Mouse (Mus musculus): ENCODE results near the gene Hipk1. TPM values are rescaled to one million over a fixed set of nuclear protein-coding genes. Genes with fewer than 3 reads are reported as not detected.

Hipk1 gene
- polyA plus RNA-seq, 1 experiment from 2014 or later, result 15.5 TPM

- ATAC-seq (no peak), DNase-seq (ENCODE audit: low spot score) (no peak)
- Histone ChIP-seq H3K9me3 (replicated peaks; ENCODE audit: control insufficient read depth, low read length) (no peaks in the 10 kb centered on the region), H3K9ac (ENCODE audit: low read length) (no peak overlapping the region), H3K27me3 (replicated peaks; ENCODE audit: control insufficient read depth, insufficient read depth, low read length) (no peaks in the 10 kb centered on the region), H3K4me3 (ENCODE audit: low read depth, low read length) (no peak overlapping the region), H3K4me2 (ENCODE audit: low read length) (no peak overlapping the region), H3K36me3 (ENCODE audit: control insufficient read depth, insufficient read depth, low read length) (0 out of 2 replicates have a peak, but pooled peaks cover 4% of the 10 kb centered on the region), H3K27ac (ENCODE audit: low read depth, low read length) (no peak overlapping the region), H3K4me1 (ENCODE audit: control insufficient read depth, insufficient read depth, low read length) (no peaks in the 10 kb centered on the region)
- WGBS, result 95% methylated on average over 4 of the region's 4 CpGs
These were observed 8.3 kb downstream of the Hipk1 start for GRCm38 (mm10) chr3:103782844-103783609.

GRCm38 (mm10) chr3:103780777-103781176, 10.6 kb downstream of the Hipk1 start:
- Histone ChIP-seq H3K4me3 (ENCODE audit: low read depth, low read length) (no peak overlapping the region), H3K27ac (ENCODE audit: low read depth, low read length) (no peak overlapping the region), H3K9ac (ENCODE audit: low read length) (no peak overlapping the region), H3K4me1 (ENCODE audit: control insufficient read depth, insufficient read depth, low read length) (no peaks in the 10 kb centered on the region), H3K9me3 (replicated peaks; ENCODE audit: control insufficient read depth, low read length) (no peaks in the 10 kb centered on the region), H3K36me3 (ENCODE audit: control insufficient read depth, insufficient read depth, low read length) (peaks cover 15% of the 10 kb centered on the region), H3K4me2 (ENCODE audit: low read length) (no peak overlapping the region), H3K27me3 (replicated peaks; ENCODE audit: control insufficient read depth, insufficient read depth, low read length) (no peaks in the 10 kb centered on the region)
- no peak for DNase-seq (ENCODE audit: low spot score)
- ATAC-seq, result no peak
- WGBS, result 83% methylated on average over 5 of the region's 5 CpGs

- H3K9ac ChIP-seq (ENCODE audit: low read length), result no peak overlapping the region
- no peaks in the 10 kb centered on the region for H3K27me3 ChIP-seq (replicated peaks; ENCODE audit: control insufficient read depth, insufficient read depth, low read length)
- no peak overlapping the region for H3K4me3 ChIP-seq (ENCODE audit: low read depth, low read length)
- no peaks in the 10 kb centered on the region for H3K9me3 ChIP-seq (replicated peaks; ENCODE audit: control insufficient read depth, low read length)
- H3K27ac ChIP-seq (ENCODE audit: low read depth, low read length), result no peak overlapping the region
- H3K4me1 ChIP-seq (ENCODE audit: control insufficient read depth, insufficient read depth, low read length), result no peaks in the 10 kb centered on the region
- DNase-seq (ENCODE audit: low spot score), result no peak
- ATAC-seq, result no peak
- peaks cover 18% of the 10 kb centered on the region for H3K36me3 ChIP-seq (ENCODE audit: control insufficient read depth, insufficient read depth, low read length)
- 77% methylated on average over 3 of the region's 3 CpGs for WGBS
- H3K4me2 ChIP-seq (ENCODE audit: low read length), result no peak overlapping the region
These were observed 11.1 kb downstream of the Hipk1 start for GRCm38 (mm10) chr3:103780271-103780670.

- Histone ChIP-seq H3K4me1 (ENCODE audit: control insufficient read depth, insufficient read depth, low read length) (no peaks in the 10 kb centered on the region), H3K36me3 (ENCODE audit: control insufficient read depth, insufficient read depth, low read length) (peaks cover 21% of the 10 kb centered on the region), H3K27ac (ENCODE audit: low read depth, low read length) (no peak overlapping the region), H3K9ac (ENCODE audit: low read length) (no peak overlapping the region), H3K27me3 (replicated peaks; ENCODE audit: control insufficient read depth, insufficient read depth, low read length) (no peaks in the 10 kb centered on the region), H3K4me3 (ENCODE audit: low read depth, low read length) (no peak overlapping the region), H3K9me3 (replicated peaks; ENCODE audit: control insufficient read depth, low read length) (no peaks in the 10 kb centered on the region), H3K4me2 (ENCODE audit: low read length) (no peak overlapping the region)
- 67% methylated on average over 7 of the region's 7 CpGs for WGBS
- no peak for DNase-seq (ENCODE audit: low spot score)
- no peak for ATAC-seq
These were observed 12.2 kb downstream of the Hipk1 start for GRCm38 (mm10) chr3:103779183-103779582.

GRCm38 (mm10) chr3:103778660-103779059, 12.7 kb downstream of the Hipk1 start:
- no peak overlapping the region for H3K27ac ChIP-seq (ENCODE audit: low read depth, low read length)
- H3K9ac ChIP-seq (ENCODE audit: low read length), result no peak overlapping the region
- H3K27me3 ChIP-seq (replicated peaks; ENCODE audit: control insufficient read depth, insufficient read depth, low read length), result no peaks in the 10 kb centered on the region
- ATAC-seq (no peak), DNase-seq (ENCODE audit: low spot score) (no peak)
- peaks cover 21% of the 10 kb centered on the region for H3K36me3 ChIP-seq (ENCODE audit: control insufficient read depth, insufficient read depth, low read length)
- no peak overlapping the region for H3K4me3 ChIP-seq (ENCODE audit: low read depth, low read length)
- H3K4me1 ChIP-seq (ENCODE audit: control insufficient read depth, insufficient read depth, low read length), result no peaks in the 10 kb centered on the region
- no peak overlapping the region for H3K4me2 ChIP-seq (ENCODE audit: low read length)
- 89% methylated on average over 6 of the region's 6 CpGs for WGBS
- H3K9me3 ChIP-seq (replicated peaks; ENCODE audit: control insufficient read depth, low read length), result no peaks in the 10 kb centered on the region

- no peak for DNase-seq (ENCODE audit: low spot score)
- peak overlapping the region; percentile 14; the same call in 1 of the 2 replicates for H3K27ac ChIP-seq (ENCODE audit: low read depth, low read length)
- H3K4me1 ChIP-seq (ENCODE audit: control insufficient read depth, insufficient read depth, low read length), result no peaks in the 10 kb centered on the region
- H3K4me2 ChIP-seq (ENCODE audit: low read length), result no peak overlapping the region
- H3K4me3 ChIP-seq (ENCODE audit: low read depth, low read length), result no peak overlapping the region
- no peaks in the 10 kb centered on the region for H3K9me3 ChIP-seq (replicated peaks; ENCODE audit: control insufficient read depth, low read length)
- H3K36me3 ChIP-seq (ENCODE audit: control insufficient read depth, insufficient read depth, low read length), result peaks cover 21% of the 10 kb centered on the region
- no peak for ATAC-seq
- H3K27me3 ChIP-seq (replicated peaks; ENCODE audit: control insufficient read depth, insufficient read depth, low read length), result no peaks in the 10 kb centered on the region
- WGBS, result 89% methylated on average over 11 of the region's 11 CpGs
- H3K9ac ChIP-seq (ENCODE audit: low read length), result no peak overlapping the region
These were observed 13.4 kb downstream of the Hipk1 start for GRCm38 (mm10) chr3:103777940-103778339.

- Histone ChIP-seq H3K36me3 (ENCODE audit: control insufficient read depth, insufficient read depth, low read length) (peaks cover 26% of the 10 kb centered on the region), H3K9me3 (replicated peaks; ENCODE audit: control insufficient read depth, low read length) (no peaks in the 10 kb centered on the region), H3K27ac (ENCODE audit: low read depth, low read length) (no peak overlapping the region), H3K4me1 (ENCODE audit: control insufficient read depth, insufficient read depth, low read length) (no peaks in the 10 kb centered on the region), H3K4me2 (ENCODE audit: low read length) (no peak overlapping the region), H3K9ac (ENCODE audit: low read length) (no peak overlapping the region), H3K27me3 (replicated peaks; ENCODE audit: control insufficient read depth, insufficient read depth, low read length) (no peaks in the 10 kb centered on the region), H3K4me3 (ENCODE audit: low read depth, low read length) (no peak overlapping the region)
- DNase-seq (ENCODE audit: low spot score), result no peak
- no peak for ATAC-seq
- 83% methylated on average over 15 of the region's 15 CpGs for WGBS
These were observed 17.4 kb downstream of the Hipk1 start for GRCm38 (mm10) chr3:103774009-103774408.

GRCm38 (mm10) chr3:103773508-103773907, 17.9 kb downstream of the Hipk1 start:
- peaks cover 27% of the 10 kb centered on the region for H3K36me3 ChIP-seq (ENCODE audit: control insufficient read depth, insufficient read depth, low read length)
- no peaks in the 10 kb centered on the region for H3K9me3 ChIP-seq (replicated peaks; ENCODE audit: control insufficient read depth, low read length)
- H3K9ac ChIP-seq (ENCODE audit: low read length), result no peak overlapping the region
- H3K4me3 ChIP-seq (ENCODE audit: low read depth, low read length), result no peak overlapping the region
- no peak for ATAC-seq
- no peak overlapping the region for H3K27ac ChIP-seq (ENCODE audit: low read depth, low read length)
- H3K4me2 ChIP-seq (ENCODE audit: low read length), result no peak overlapping the region
- 89% methylated on average over 3 of the region's 3 CpGs for WGBS
- H3K27me3 ChIP-seq (replicated peaks; ENCODE audit: control insufficient read depth, insufficient read depth, low read length), result no peaks in the 10 kb centered on the region
- DNase-seq (ENCODE audit: low spot score), result no peak
- no peaks in the 10 kb centered on the region for H3K4me1 ChIP-seq (ENCODE audit: control insufficient read depth, insufficient read depth, low read length)

- ATAC-seq, result no peak
- WGBS, result 82% methylated on average over 4 of the region's 4 CpGs
- no peak overlapping the region for H3K4me3 ChIP-seq (ENCODE audit: low read depth, low read length)
- no peaks in the 10 kb centered on the region for H3K4me1 ChIP-seq (ENCODE audit: control insufficient read depth, insufficient read depth, low read length)
- no peak overlapping the region for H3K9ac ChIP-seq (ENCODE audit: low read length)
- no peak overlapping the region for H3K4me2 ChIP-seq (ENCODE audit: low read length)
- no peak for DNase-seq (ENCODE audit: low spot score)
- H3K9me3 ChIP-seq (replicated peaks; ENCODE audit: control insufficient read depth, low read length), result no peaks in the 10 kb centered on the region
- H3K27ac ChIP-seq (ENCODE audit: low read depth, low read length), result no peak overlapping the region
- peaks cover 27% of the 10 kb centered on the region for H3K36me3 ChIP-seq (ENCODE audit: control insufficient read depth, insufficient read depth, low read length)
- no peaks in the 10 kb centered on the region for H3K27me3 ChIP-seq (replicated peaks; ENCODE audit: control insufficient read depth, insufficient read depth, low read length)
These were observed 18.5 kb downstream of the Hipk1 start for GRCm38 (mm10) chr3:103772846-103773245.
